In the genomic region with DNA sequence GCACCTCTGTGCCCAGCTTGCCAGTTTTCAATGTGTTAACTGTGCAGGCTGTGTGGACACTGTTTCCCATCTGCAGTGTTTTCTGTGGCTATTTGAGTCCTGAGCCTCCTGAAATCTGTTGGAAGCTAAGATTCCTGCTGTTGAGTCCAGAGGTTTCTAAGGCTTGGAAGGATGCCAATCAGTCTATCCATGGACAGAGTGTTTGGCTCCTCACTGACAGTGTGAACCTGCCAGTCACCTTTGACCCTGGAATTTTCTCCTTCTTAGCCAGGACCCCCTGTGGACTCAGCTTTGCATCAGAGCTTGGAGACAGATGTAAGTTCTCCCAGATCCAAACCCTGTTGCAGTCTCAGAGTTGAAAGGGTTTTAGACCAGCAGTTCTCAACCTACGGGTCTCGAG, we compare ENCODE assay signal across 15 mouse cellular contexts. TPM values are rescaled to one million over a fixed set of nuclear protein-coding genes. Genes with fewer than 3 reads are reported as not detected.
"Had no signal": no experiment of that assay in that cellular context is flagged by ENCODE, and none has a peak within 500 bp of the region (broad histone marks: within the 10 kb centered on the region; RNA-seq: fewer than 3 reads in every experiment).

No protein-coding gene starts in this region.

- H3K9me3 ChIP-seq: limb, embryonic 13.5 days; neural tube, embryonic 15.5 days had no signal

- H3K27ac ChIP-seq: hindbrain, postnatal 0 days; limb, embryonic 13.5 days; liver, embryonic 13.5 days; midbrain, embryonic 12.5 days; neural tube, embryonic 15.5 days had no signal

- H3K27me3 ChIP-seq: limb, embryonic 13.5 days; midbrain, embryonic 12.5 days; neural tube, embryonic 15.5 days had no signal

- H3K4me2 ChIP-seq: limb, embryonic 13.5 days; liver, embryonic 13.5 days; midbrain, embryonic 12.5 days; neural tube, embryonic 15.5 days had no signal

- DNase-seq: layer of hippocampus, adult 9-11 months; layer of hippocampus, postnatal 36 days; left cerebral cortex, postnatal 4 days; liver, embryonic 13.5 days; lung, adult 18-20 months; right cerebral cortex, adult 18-20 months; right cerebral cortex, postnatal 25 days; thymus, postnatal 4 days had no signal

- H3K4me3 ChIP-seq: limb, embryonic 13.5 days; liver, embryonic 13.5 days; midbrain, embryonic 12.5 days; myocyte; neural tube, embryonic 15.5 days had no signal

- H3K9ac ChIP-seq: limb, embryonic 13.5 days; liver, embryonic 13.5 days; midbrain, embryonic 12.5 days; neural tube, embryonic 15.5 days had no signal

- H3K36me3 ChIP-seq: limb, embryonic 13.5 days; liver, embryonic 13.5 days; midbrain, embryonic 12.5 days; neural tube, embryonic 15.5 days had no signal

- ATAC-seq: hindbrain, postnatal 0 days had no signal

RNA-seq across cellular contexts. Expression of a gene that starts 14.1 kb away (rescaled TPM):
- total RNA-seq: megakaryocyte-erythroid progenitor cell, adult 5-6 weeks had no signal

RNA-seq across cellular contexts. Expression of a gene that starts 14.5 kb away (rescaled TPM):
- total RNA-seq: hindbrain, postnatal 0 days; layer of hippocampus, adult 18-20 months; left cerebral cortex, postnatal 4 days; megakaryocyte-erythroid progenitor cell, adult 5-6 weeks had no signal
- polyA plus RNA-seq: neural tube, embryonic 15.5 days had no signal
